Mouse (Mus musculus) bone marrow, adult 2 months (tissue): ENCODE results near the gene Ada.

ENCODE experiments used
- CTCF ChIP-seq: fragments of 200-500 bp; IDR thresholded peaks from 2 replicates; pipeline ENCODE4 v1.5.1; 2011; ENCODE audit warnings: low read length, control low read depth; ENCODE audit not compliant: control insufficient read depth, insufficient read depth
- POLR2A ChIP-seq: fragments of 200-500 bp; IDR thresholded peaks from 2 replicates; pipeline ENCODE4 v1.6.1; 2011; ENCODE audit warnings: low read depth, mild to moderate bottlenecking, control low read depth, low read length, borderline replicate concordance; ENCODE audit not compliant: control insufficient read depth

GRCm38 (mm10) chr2:163766261-163766660 lies 16.2 kb upstream of the Ada start:
- TF ChIP-seq CTCF = no peak
- TF ChIP-seq POLR2A = no peak
